Mouse (Mus musculus) gastrocnemius, adult 18-20 months (tissue): Measurements from ENCODE around the gene Zfc3h1. TPM values are rescaled to one million over a fixed set of nuclear protein-coding genes. Genes with fewer than 3 reads are reported as not detected.

Experiments used
- DNase-seq: peaks from one replicate; pipeline ENCODE4 v3.0.0; 2021; ENCODE audit warnings: low spot score
- long read RNA-seq, 2 experiments: library from polyadenylated mRNA; stranded (forward); transcript quantifications; one replicate each; pipeline ENCODE4 v2.0.0; 2021
- total RNA-seq, 2 experiments: library from RNA; stranded (reverse); gene quantifications; 2 replicates each; pipeline ENCODE4 v1.2.3; 2021

Zfc3h1 gene
- total RNA-seq, result 1 to 10 TPM; 8.0 to 9.3 TPM
- long read RNA-seq, experiment 1, partial matches to known transcripts, result 0 of 1 reads
- long read RNA-seq, experiment 1, other reads (novel, unspliced or antisense), result 1 of 1 reads
- long read RNA-seq, experiment 2, full-length matches to known transcripts, result 1 of 3 reads
- long read RNA-seq, experiment 2, partial matches to known transcripts, result 0 of 3 reads
- long read RNA-seq, experiment 2, other reads (novel, unspliced or antisense), result 2 of 3 reads

- DNase-seq, result peak; percentile 98
Measured at GRCm38 (mm10) chr10:115384221-115385017, at the start of gene Zfc3h1, which contains the start of gene Thap2. Zfc3h1 (plus strand) TSS chr10:115384959. Thap2 (minus strand) TSS chr10:115384443.

- no peak for DNase-seq
Measured at GRCm38 (mm10) chr10:115336901-115337300, 47.9 kb upstream of the Zfc3h1 start.

GRCm38 (mm10) chr10:115339820-115340328 lies 44.9 kb upstream of the Zfc3h1 start:
- DNase-seq, result no peak

GRCm38 (mm10) chr10:115342771-115343425 lies 41.9 kb upstream of the Zfc3h1 start:
- DNase-seq, result no peak

GRCm38 (mm10) chr10:115346444-115346843 lies 38.3 kb upstream of the Zfc3h1 start:
- DNase-seq, result no peak

GRCm38 (mm10) chr10:115348131-115348530 lies 36.6 kb upstream of the Zfc3h1 start:
- no peak for DNase-seq

- DNase-seq, result no peak
Measured at GRCm38 (mm10) chr10:115349029-115349428, 35.7 kb upstream of the Zfc3h1 start.

- DNase-seq, result no peak
Measured at GRCm38 (mm10) chr10:115349509-115349908, 35.2 kb upstream of the Zfc3h1 start.

- no peak for DNase-seq
Measured at GRCm38 (mm10) chr10:115350810-115351397, 33.9 kb upstream of the Zfc3h1 start.

- no peak for DNase-seq
Measured at GRCm38 (mm10) chr10:115354553-115354952, 30.2 kb upstream of the Zfc3h1 start.

- no peak for DNase-seq
Measured at GRCm38 (mm10) chr10:115355016-115355415, 29.7 kb upstream of the Zfc3h1 start.

GRCm38 (mm10) chr10:115356106-115356505 lies 28.7 kb upstream of the Zfc3h1 start:
- no peak for DNase-seq

GRCm38 (mm10) chr10:115358216-115358919 lies 26.4 kb upstream of the Zfc3h1 start:
- no peak for DNase-seq

- no peak for DNase-seq
Measured at GRCm38 (mm10) chr10:115359066-115359465, 25.7 kb upstream of the Zfc3h1 start.

GRCm38 (mm10) chr10:115361840-115362622 lies 22.7 kb upstream of the Zfc3h1 start, which contains the start of gene Tmem19:
Tmem19 (minus strand) TSS chr10:115362501.
- DNase-seq, result peak; percentile 95

GRCm38 (mm10) chr10:115362623-115362964 lies 22.2 kb upstream of the Zfc3h1 start:
- DNase-seq, result no peak

GRCm38 (mm10) chr10:115363151-115363550 lies 21.6 kb upstream of the Zfc3h1 start:
- no peak for DNase-seq

GRCm38 (mm10) chr10:115381506-115382084 lies 3.2 kb upstream of the Zfc3h1 start:
- no peak for DNase-seq

GRCm38 (mm10) chr10:115382846-115383643 lies 1.7 kb upstream of the Zfc3h1 start:
- DNase-seq, result no peak
